Mouse (Mus musculus): Measurements from ENCODE around the gene Nr5a1. TPM values are rescaled to one million over a fixed set of nuclear protein-coding genes. Genes with fewer than 3 reads are reported as not detected.

Gene Nr5a1
- polyA plus RNA-seq, 1 experiment from 2014 or later, result 0.29 TPM

DNA sequence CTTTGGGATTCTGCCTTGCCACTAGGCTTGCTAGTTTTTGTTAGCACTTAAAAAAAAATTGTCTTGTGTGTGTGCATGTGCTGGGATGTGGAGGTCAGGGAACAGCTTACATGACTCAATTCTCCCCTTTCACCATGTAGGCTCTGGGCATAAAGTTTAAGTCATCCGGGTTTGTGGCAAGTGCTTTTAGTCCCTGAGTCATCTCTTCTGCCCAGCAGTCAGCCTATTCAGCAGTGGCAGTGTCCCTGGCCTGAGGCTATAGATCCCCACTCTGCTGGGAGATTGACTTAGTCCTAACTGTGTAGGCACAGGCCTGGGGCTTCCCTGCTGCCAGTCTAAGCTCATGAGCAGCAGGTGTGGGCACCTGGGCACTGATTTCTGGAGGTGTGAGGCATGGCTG, 24.5 kb downstream of the Nr5a1 start:
- DNase-seq, result no peak
- H3K4me3 ChIP-seq (ENCODE audit: low read depth, low read length), result no peak overlapping the region
- TF ChIP-seq CTCF (IDR thresholded peaks at IDR 0.05; ENCODE audit: low read depth), result no peak
- no peaks in the 10 kb centered on the region for H3K4me1 ChIP-seq (ENCODE audit: insufficient read depth)
- H3K36me3 ChIP-seq (ENCODE audit: insufficient read depth), result no peaks in the 10 kb centered on the region
- H3K27me3 ChIP-seq (ENCODE audit: insufficient read depth, low read length), result no peaks in the 10 kb centered on the region
- H3K4me2 ChIP-seq, result no peak overlapping the region
- WGBS, result 44% methylated on average over 1 of the region's 1 CpGs
- no peak for ATAC-seq (ENCODE audit: insufficient read depth)
- no peak overlapping the region for H3K27ac ChIP-seq (ENCODE audit: low read depth)
- H3K9me3 ChIP-seq (ENCODE audit: low read depth, low read length), result no peaks in the 10 kb centered on the region
- no peak overlapping the region for H3K9ac ChIP-seq

DNA sequence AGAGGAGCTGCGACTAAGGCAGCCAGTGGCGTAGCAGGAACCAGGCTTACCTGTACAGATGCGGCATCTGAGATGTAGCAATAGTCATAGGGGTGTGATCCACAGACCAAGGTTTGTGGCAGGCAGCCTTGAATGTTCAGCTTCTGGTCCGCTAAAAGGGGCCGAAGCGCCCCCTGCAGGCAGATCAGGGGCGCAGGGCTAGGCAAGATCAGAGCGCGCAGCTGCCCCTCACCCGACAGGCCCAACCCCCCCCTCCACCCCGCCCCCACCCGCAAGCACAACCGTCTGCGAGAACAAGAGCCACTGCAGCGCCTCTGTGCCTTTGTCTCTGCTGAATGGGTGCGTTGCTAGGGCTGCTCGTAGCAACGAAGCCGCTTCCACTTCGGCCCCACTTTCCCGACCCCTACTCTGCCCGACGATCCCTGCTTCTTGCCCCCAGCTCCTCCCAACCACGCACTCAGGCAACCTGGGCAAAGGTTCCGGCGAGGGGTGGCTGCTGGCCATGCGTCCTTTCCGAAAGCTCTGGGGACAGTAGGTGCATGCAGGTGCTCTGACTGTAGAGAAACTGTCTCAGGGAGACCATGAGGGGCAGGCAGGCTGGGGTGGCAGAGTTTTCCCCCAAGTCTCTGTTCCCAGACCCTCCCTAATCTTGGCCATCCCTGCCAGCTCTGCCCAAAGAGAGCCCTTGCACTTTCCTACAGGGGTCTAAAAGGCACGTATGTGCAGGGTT, 25.4 kb downstream of the Nr5a1 start:
- Histone ChIP-seq H3K9me3 (ENCODE audit: low read depth, low read length) (no peaks in the 10 kb centered on the region), H3K36me3 (ENCODE audit: insufficient read depth) (no peaks in the 10 kb centered on the region), H3K4me2 (peak overlapping the region; percentile 63), H3K4me1 (ENCODE audit: insufficient read depth) (no peaks in the 10 kb centered on the region), H3K27ac (ENCODE audit: low read depth) (no peak overlapping the region), H3K9ac (peak overlapping the region; percentile 29), H3K27me3 (ENCODE audit: insufficient read depth, low read length) (no peaks in the 10 kb centered on the region), H3K4me3 (ENCODE audit: low read depth, low read length) (peak overlapping the region; percentile 25)
- peak; percentile 78 for ATAC-seq (ENCODE audit: insufficient read depth)
- DNase-seq, result peak; percentile 69
- 4% methylated on average over 29 of the region's 29 CpGs for WGBS
- peak; percentile 69 for TF ChIP-seq CTCF (IDR thresholded peaks at IDR 0.05; ENCODE audit: low read depth)

DNA sequence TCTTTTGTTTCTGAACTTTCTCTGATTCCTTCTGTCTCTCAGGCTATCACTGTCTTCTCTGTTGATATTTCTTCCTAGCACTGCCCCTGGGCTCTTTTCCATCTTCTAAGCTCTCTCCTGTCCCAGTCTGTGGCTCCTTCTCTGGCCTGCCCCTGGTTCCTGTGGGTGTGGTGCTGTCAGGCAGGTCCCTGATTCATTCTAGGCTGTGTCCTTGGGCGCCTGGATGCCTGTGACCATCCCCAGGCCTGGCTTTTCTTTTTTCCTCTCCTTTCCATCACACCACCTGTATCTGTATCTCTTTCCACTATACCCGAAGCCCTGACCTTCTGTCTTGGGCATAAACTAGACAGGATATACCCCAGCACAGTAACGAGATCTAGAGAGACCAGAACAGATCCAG, 28.6 kb downstream of the Nr5a1 start:
- Histone ChIP-seq H3K36me3 (ENCODE audit: insufficient read depth) (no peaks in the 10 kb centered on the region), H3K27me3 (ENCODE audit: insufficient read depth, low read length) (no peaks in the 10 kb centered on the region), H3K4me3 (ENCODE audit: low read depth, low read length) (no peak overlapping the region), H3K9me3 (ENCODE audit: low read depth, low read length) (no peaks in the 10 kb centered on the region), H3K4me2 (no peak overlapping the region), H3K27ac (ENCODE audit: low read depth) (no peak overlapping the region), H3K4me1 (ENCODE audit: insufficient read depth) (no peaks in the 10 kb centered on the region), H3K9ac (no peak overlapping the region)
- no peak for DNase-seq
- WGBS, result 63% methylated on average over 3 of the region's 3 CpGs
- no peak for ATAC-seq (ENCODE audit: insufficient read depth)
- no peak for TF ChIP-seq CTCF (IDR thresholded peaks at IDR 0.05; ENCODE audit: low read depth)

DNA sequence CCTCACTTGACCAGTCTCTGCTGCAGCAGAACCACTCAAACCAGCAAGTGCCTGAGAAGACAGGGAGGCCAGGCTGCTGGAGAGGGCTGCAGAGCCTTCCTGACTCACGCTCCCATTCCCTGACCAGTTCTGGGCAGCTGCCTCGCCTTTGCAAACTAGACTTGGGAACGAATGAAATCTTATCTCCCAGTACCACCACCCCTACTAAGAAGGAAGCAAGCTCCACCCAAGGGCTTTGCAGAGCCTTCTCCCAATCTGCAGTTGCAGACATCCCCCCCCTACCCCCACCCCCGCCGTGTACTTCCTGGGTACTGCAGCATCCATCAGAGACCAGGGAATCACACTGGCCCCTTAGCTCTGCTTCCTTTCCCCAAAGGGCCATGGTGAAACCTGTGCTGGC, 31.3 kb downstream of the Nr5a1 start:
- Histone ChIP-seq H3K27me3 (ENCODE audit: insufficient read depth, low read length) (no peaks in the 10 kb centered on the region), H3K4me1 (ENCODE audit: insufficient read depth) (no peaks in the 10 kb centered on the region), H3K36me3 (ENCODE audit: insufficient read depth) (no peaks in the 10 kb centered on the region), H3K4me2 (no peak overlapping the region), H3K4me3 (ENCODE audit: low read depth, low read length) (no peak overlapping the region), H3K9me3 (ENCODE audit: low read depth, low read length) (no peaks in the 10 kb centered on the region), H3K27ac (ENCODE audit: low read depth) (no peak overlapping the region), H3K9ac (no peak overlapping the region)
- no peak for TF ChIP-seq CTCF (IDR thresholded peaks at IDR 0.05; ENCODE audit: low read depth)
- ATAC-seq (ENCODE audit: insufficient read depth) (no peak), DNase-seq (no peak)
- 69% methylated on average over 5 of the region's 5 CpGs for WGBS

DNA sequence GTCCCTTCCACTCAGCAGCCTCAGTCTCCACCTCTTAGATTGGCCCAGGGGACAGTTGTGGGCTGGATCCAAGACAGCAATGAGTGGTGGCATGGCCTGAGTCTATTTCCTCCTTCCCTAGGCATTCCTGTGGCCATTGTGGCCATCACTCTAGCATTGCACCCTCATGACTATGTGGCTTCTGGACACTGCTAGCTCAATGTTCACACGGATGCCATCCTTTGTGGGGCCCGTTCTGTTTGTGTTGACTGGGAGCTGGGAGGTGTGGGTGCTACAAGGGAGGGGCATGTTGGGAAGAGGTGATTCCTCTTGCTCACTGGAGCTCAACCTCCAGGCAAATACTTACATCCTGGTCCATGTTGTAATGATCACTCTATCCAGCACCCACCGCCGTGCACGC, 32.1 kb downstream of the Nr5a1 start:
- Histone ChIP-seq H3K4me3 (ENCODE audit: low read depth, low read length) (no peak overlapping the region), H3K27ac (ENCODE audit: low read depth) (no peak overlapping the region), H3K4me2 (no peak overlapping the region), H3K27me3 (ENCODE audit: insufficient read depth, low read length) (no peaks in the 10 kb centered on the region), H3K4me1 (ENCODE audit: insufficient read depth) (no peaks in the 10 kb centered on the region), H3K9ac (no peak overlapping the region), H3K9me3 (ENCODE audit: low read depth, low read length) (no peaks in the 10 kb centered on the region), H3K36me3 (ENCODE audit: insufficient read depth) (no peaks in the 10 kb centered on the region)
- TF ChIP-seq CTCF (IDR thresholded peaks at IDR 0.05; ENCODE audit: low read depth), result no peak
- WGBS, result 89% methylated on average over 5 of the region's 5 CpGs
- no peak for ATAC-seq (ENCODE audit: insufficient read depth)
- DNase-seq, result no peak

DNA sequence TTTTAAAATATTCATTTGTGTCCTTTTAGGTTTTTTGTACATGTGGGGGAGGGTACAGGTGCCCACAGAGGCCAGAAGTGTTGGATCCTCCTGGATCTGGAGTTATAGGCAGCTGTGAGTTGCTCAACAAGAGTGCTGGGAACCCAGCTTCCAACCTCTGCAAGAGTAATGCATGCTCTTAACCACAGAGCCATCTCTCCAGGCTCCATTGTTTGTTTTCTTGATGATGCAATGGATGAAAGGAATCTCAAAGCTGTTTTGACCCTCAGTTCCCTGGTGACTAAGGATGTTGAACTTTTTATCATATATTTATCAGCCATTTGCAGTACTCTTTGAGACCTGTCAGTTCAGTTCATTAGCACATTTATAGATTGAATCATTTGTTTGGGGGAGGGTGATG, 35.4 kb downstream of the Nr5a1 start:
- H3K36me3 ChIP-seq (ENCODE audit: insufficient read depth), result no peaks in the 10 kb centered on the region
- no peak overlapping the region for H3K4me3 ChIP-seq (ENCODE audit: low read depth, low read length)
- no peak overlapping the region for H3K27ac ChIP-seq (ENCODE audit: low read depth)
- no peak for TF ChIP-seq CTCF (IDR thresholded peaks at IDR 0.05; ENCODE audit: low read depth)
- no peak overlapping the region for H3K9ac ChIP-seq
- no peaks in the 10 kb centered on the region for H3K9me3 ChIP-seq (ENCODE audit: low read depth, low read length)
- no peak overlapping the region for H3K4me2 ChIP-seq
- no peaks in the 10 kb centered on the region for H3K27me3 ChIP-seq (ENCODE audit: insufficient read depth, low read length)
- ATAC-seq (ENCODE audit: insufficient read depth) (no peak), DNase-seq (no peak)
- H3K4me1 ChIP-seq (ENCODE audit: insufficient read depth), result no peaks in the 10 kb centered on the region

DNA sequence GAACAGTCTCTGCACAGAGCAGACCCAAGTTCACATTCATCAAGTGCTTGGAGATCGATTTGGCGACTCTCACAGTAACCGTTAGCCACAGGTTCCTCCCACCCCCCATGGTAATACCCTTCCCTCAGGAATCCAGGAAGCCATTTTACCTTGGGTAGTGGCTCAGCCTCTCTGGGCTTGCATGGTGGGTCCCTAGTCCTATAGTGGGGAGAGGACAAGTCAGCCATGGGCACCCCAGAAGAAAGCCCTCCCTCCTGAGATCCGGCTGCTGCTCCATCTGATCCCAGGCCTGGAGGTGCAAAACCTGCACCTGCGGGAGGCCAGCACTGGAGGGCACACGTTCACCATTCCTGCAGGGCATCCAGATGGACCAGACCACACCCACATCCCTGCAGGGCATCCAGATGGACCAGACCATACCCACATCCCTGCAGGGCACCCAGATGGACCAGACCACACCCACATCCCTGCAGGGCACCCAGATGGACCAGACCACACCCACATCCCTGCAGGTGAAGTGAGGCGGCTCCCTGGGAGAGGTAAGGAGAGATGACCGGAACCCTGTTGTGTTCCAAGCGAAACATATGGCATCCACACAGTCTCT, 38.9 kb downstream of the Nr5a1 start:
- Histone ChIP-seq H3K9me3 (ENCODE audit: low read depth, low read length) (no peaks in the 10 kb centered on the region), H3K4me2 (no peak overlapping the region), H3K36me3 (ENCODE audit: insufficient read depth) (no peaks in the 10 kb centered on the region), H3K27ac (ENCODE audit: low read depth) (no peak overlapping the region), H3K9ac (no peak overlapping the region), H3K4me3 (ENCODE audit: low read depth, low read length) (no peak overlapping the region), H3K4me1 (ENCODE audit: insufficient read depth) (no peaks in the 10 kb centered on the region), H3K27me3 (ENCODE audit: insufficient read depth, low read length) (no peaks in the 10 kb centered on the region)
- peak; percentile 36 for DNase-seq
- TF ChIP-seq CTCF (IDR thresholded peaks at IDR 0.05; ENCODE audit: low read depth), result peak; percentile 68
- 0 out of 2 replicates have a peak, but pooled peaks have one; percentile 24 for ATAC-seq (ENCODE audit: insufficient read depth)
- 50% methylated on average over 9 of the region's 9 CpGs for WGBS
